Mouse (Mus musculus) hematopoietic stem cell, adult 5-6 weeks (primary cell): ENCODE results near the gene Gm47996. TPM values are rescaled to one million over a fixed set of nuclear protein-coding genes. Genes with fewer than 3 reads are reported as not detected.

Experiments used
- ATAC-seq, 2 experiments: fragments of 125-278 bp in 1 of 2; replicated peaks in 1 of 2; 2 replicates each; pipeline ENCODE4 v1.8.0; 2016 to 2017; ENCODE audit warnings: inconsistent platforms in 2 of 2, mild to moderate bottlenecking in 2 of 2, moderate number of reproducible peaks in 2 of 2, low read depth in 1 of 2, moderate TSS enrichment in 1 of 2; ENCODE audit not compliant: low FRiP score in 2 of 2, poor library complexity in 2 of 2, severe bottlenecking in 2 of 2, insufficient read depth in 1 of 2, low TSS enrichment in 1 of 2
- total RNA-seq: library from RNA; stranded (forward); fragments of 172-1452, 232-1000 nt; gene quantifications from 2 replicates; pipeline ENCODE4 v1.2.3, GENCODE M21; 2017

The Gm47996 gene
- total RNA-seq, 1 experiment from 2014 or later = 0.25 TPM

DNA sequence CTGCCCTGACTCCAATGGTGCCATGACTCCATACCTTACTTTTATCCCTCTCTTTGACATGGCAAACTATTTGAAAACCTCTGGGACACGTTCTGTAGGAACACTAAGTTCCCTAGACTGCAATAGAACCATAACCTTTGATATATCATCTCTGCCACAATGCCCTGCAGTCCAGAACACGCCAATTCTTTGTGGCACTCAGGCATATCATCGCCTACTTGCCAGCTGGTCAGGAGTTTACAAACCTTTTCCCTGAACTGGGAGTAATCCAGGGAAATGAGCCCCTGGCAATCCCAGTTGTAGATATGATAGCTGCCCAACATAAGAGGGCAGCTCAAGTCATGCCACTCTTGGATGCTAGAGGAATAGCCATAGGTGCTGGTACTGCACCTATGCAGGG lies 22.4 kb downstream of the Gm47996 start:
- ATAC-seq = no peak

- ATAC-seq = no peak
These were observed 23.8 kb downstream of the Gm47996 start for GRCm38 (mm10) chr1:151233756-151234155.

- no peak for ATAC-seq
These were observed 25.6 kb downstream of the Gm47996 start for GRCm38 (mm10) chr1:151235574-151235973.

- peak; percentile 48 to 71; a peak in 3 of 4 replicates for ATAC-seq
These were observed 26.4 kb downstream of the Gm47996 start for GRCm38 (mm10) chr1:151236141-151236930.

GRCm38 (mm10) chr1:151237780-151238179 lies 27.8 kb downstream of the Gm47996 start:
- ATAC-seq = no peak

DNA sequence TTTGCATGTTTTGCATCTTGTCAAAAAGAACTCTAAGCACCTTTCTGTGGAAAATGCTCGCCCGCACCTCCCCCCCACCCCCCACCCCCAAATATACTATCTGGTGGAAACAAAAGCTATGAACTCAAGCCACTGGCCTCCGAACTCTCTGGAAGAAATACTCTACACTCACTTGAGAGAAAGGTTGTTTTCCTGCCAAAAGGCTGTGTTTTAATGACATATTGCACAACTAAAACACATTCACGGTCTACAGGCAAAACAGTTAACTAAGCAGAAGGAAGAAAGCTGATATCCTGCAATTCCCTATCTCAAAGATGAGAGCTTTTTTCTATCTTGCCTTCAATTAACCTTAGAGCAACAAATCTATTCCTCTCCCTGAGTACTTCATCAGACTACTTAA lies 33.4 kb downstream of the Gm47996 start:
- no peak for ATAC-seq

- no peak; a peak in 1 of 4 replicates for ATAC-seq
These were observed 34.1 kb downstream of the Gm47996 start for GRCm38 (mm10) chr1:151244013-151244412.

DNA sequence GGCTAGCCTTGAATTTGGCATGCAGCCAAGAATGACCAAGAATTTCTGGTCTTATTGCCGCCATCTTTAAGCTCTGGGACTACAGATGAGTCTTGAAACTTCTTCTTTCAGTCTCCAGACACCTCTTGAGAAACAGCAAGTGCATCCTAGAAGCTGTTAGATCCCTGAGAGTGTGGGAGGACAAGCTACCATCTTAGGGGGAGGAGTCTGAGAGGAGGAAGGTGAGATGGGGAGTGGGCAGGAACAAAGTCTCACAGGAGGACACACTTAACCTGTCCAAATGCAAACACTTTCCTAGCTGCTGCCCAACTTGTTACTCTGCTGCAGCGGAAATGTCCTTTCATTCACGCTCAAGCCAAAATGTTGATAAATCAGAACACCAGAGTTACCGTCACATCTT lies 34.8 kb downstream of the Gm47996 start:
- peak; percentile 32 to 36; a peak in 1 of 4 replicates for ATAC-seq

DNA sequence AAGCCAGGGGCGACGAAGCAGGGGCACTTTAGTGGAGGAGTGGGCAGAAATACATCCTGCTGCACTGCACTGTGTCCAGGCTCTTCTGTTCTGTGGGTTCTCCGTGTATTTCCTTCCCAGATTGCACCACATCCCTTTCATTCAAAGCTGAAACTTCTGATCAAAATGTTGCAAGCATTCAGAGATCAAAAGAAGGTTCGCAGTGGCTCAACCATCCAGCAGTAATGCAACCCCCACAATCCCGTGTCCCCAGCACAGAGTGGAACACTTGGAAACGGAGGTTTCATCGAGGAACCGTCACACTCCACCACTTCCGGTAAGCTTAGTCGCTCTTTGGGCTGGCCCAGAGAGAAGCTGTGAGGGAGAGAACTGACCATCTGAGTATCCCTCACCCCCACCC lies 35.2 kb downstream of the Gm47996 start:
- peak; percentile 42 to 68; a peak in 3 of 4 replicates for ATAC-seq

- no peak for ATAC-seq
These were observed 35.9 kb downstream of the Gm47996 start for GRCm38 (mm10) chr1:151245846-151246245.

DNA sequence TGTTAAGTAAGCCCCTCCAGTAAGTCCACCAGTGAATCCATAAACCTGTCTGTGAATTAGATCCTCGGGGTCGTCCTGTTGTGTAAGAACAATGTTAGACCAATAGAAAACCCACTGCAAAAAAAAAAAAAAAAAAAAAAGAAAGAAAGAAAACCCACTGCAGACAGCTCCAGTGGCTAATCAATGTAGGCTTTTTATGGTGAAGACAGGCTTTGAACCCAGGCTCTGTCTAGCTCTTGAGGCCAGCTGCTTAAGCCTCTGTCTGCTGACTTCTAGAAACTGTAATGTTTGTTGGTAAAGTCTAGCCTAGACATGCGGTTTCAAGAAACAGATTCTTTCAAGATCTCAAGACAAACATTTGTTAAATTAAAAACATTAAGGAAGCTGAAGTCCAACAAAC lies 40.2 kb downstream of the Gm47996 start:
- no peak for ATAC-seq

- ATAC-seq = peak; percentile 90 to 91
These were observed 40.7 kb downstream of the Gm47996 start for GRCm38 (mm10) chr1:151250529-151251193.

- ATAC-seq = no peak
These were observed 41.5 kb downstream of the Gm47996 start for GRCm38 (mm10) chr1:151251194-151252010.

DNA sequence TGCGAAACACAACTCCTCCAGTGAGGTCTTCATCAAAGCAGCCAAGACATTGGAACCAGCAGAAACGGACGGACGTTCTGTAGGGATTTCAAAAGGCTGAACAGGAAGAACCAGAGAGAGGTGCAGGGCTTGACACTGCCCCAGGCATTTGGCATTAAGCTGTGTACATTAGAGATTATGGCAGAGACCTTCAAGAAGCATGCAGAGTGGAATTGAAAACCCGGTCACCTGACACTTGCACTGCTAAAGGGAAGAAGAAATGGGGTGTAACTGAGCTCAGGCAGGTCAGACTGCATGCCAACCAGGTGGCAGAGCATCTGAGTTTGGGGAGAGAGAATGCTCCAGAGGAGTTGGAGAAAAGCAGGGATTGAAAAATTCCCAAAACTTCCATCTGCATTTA lies 45.5 kb downstream of the Gm47996 start:
- ATAC-seq = no peak

DNA sequence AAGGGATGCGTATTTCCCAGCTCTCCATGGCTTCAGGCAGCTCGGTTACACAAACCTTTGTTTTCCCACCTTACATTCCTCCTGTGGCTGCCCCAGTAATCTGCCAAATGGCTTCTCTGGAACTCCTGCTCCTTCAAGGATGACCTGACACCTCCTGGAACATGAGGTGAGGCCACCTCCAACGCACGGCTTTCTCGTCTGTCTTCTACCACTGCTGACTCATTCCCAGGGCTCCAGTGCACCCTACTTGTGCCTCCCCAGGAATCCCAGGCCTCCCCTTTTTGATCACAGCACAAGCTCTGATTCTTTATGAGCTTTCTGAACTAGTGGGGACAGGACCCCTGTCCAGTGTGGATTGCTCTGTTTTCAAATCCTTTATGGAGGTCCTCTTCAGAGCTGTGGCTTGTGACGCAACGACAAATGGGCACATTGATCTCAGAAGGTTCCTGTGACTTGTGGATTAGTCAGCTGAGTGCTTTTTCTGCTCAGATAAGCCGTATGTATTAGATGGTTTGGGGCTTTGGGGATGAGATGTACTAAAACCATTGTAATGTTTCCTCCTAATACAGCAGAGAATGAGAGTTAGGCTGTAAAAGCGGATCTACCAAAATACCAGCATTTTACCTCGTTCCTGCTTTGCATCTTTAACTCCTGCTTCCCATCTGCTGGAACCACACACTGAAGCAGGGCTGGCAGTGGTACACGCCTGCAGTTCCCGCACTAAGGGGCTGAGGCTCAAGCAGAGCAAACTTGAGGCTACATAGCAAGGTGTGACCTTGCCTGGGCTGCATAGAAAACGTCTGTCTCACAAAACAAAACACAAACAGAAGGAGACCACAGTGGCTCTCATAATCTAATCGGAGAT lies 48.4 kb downstream of the Gm47996 start:
- ATAC-seq = no peak; a peak in 1 of 4 replicates

DNA sequence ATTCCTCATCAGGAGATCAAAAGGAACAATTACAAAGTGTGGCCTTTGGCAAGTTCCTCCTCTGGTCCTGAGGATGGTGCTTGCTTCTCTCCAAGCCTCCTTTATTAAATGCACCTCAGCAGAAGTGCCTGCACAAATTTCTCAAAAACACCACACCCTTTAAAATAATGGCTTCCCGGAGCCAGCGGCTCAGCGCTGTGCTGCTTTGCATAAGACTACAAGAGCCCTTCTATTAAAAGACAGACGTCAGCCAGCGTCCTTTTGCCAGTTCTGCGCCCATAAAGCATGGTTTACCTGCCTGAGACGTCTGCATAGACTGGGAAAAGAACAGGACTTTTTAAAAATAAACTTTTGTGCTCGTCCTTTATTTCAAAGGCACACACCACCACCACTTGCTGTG lies 49.1 kb downstream of the Gm47996 start:
- no peak for ATAC-seq
